Mouse (Mus musculus) neutrophil, adult 65 days (primary cell): ENCODE results near the gene Eea1. TPM values are rescaled to one million over a fixed set of nuclear protein-coding genes. Genes with fewer than 3 reads are reported as not detected.

Source experiments
- total RNA-seq: library from RNA; stranded (reverse); gene quantifications from 2 replicates; pipeline ENCODE4 v1.2.4, GENCODE M21; 2023

The Eea1 gene
- total RNA-seq, result 14.7 and 24.8 TPM in 2 replicates

DNA sequence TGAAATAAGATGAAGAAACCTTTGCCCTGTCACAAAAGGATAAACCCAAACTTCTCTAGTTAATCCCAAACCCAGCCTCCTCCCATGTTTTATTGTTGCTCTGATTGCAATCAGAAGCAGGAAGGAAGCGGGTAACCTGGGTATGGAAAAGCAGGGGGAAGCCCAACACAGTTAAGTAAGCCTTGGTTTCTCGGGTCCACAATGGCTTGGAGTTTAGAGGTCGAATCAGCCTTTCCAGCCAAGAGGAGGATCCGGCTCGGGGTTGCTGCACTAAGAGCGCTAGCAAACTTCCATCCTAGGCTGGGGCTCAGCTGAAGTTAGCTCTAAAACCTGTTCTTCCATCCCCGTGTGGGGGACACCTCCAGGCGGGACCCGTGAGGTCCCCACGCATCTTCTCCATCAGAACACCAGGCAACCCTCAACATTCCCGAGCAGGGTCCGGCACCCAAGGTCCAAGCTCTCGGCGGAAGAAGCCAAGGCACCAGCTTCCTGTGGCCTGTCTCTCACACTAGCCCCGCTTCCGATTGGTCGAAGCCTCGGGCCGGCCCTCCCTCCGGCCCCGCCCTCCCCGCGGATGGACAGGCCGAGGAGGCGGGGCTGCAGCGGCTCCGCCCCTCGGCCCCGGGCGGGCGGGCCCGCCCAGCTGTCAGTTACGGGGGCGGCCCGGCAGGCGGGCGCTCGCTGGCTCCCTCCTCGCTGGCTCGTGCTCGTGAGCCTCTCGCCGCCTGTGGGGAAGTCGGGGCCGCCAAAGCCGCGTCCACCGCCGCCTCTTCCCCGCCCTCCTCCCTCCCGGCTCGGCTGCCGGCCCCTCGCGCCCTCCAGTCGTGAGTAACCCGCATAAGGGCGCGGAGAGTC lies at the start of gene Eea1:
Gene Eea1, plus strand, starts transcription at position 605 of the 855 bp plus-strand sequence.

Other genes with a start within 250 kb of the Eea1 start
- not detected in 2 replicates for gene Gm33543, start 97.7 kb upstream of the Eea1 start, total RNA-seq
- gene Gm5426, start 196.0 kb downstream of the Eea1 start, total RNA-seq, result not detected in 2 replicates